10 mouse cellular contexts compared by ENCODE assay signal in the genomic region with DNA sequence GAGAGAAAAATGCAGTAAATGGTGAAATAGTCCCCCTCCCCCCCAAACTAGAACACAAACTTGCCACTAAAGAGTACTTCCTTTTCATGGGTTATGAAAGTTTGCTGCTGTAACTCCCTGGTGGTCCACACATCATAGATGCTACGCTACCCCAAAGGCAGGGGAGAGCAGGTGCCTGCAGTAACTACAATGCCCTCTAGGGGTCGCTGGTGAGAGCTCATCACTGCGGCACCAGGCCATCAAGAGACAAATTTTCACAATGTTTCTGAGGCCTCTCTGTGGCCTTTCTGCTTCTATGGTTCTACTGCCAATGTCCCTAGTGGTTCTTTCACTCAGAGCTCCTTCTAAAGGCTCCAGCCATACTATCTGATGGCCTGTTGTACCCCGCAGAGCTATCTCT. TPM values are rescaled to one million over a fixed set of nuclear protein-coding genes. Genes with fewer than 3 reads are reported as not detected.
DNase-seq lines count a peak whose midpoint lies in the region; ATAC-seq and TF ChIP-seq lines count a peak whose summit lies in the region.
"Had no signal": no experiment of that assay in that cellular context is flagged by ENCODE, and none has a peak within 500 bp of the region (broad histone marks: within the 10 kb centered on the region; RNA-seq: fewer than 3 reads in every experiment).

No protein-coding gene starts in this region.

- H3K4me2 ChIP-seq in hindbrain, embryonic 11.5 days (replicated peaks; ENCODE audit: low read depth, low read length) = no peak overlapping the region
- H3K4me2 ChIP-seq in hindbrain, embryonic 13.5 days = no peak overlapping the region
- H3K4me2 ChIP-seq in liver, embryonic 13.5 days = no peak overlapping the region
- no peak overlapping the region for H3K4me2 ChIP-seq in heart, embryonic 11.5 days
- H3K4me2 ChIP-seq: limb, embryonic 12.5 days had no signal

- 0 out of 2 replicates have a peak, but pooled peaks cover 2% of the 10 kb centered on the region for H3K4me1 ChIP-seq in hindbrain, embryonic 11.5 days (replicated peaks; ENCODE audit: control insufficient read depth, insufficient read depth, low read length)
- peaks cover 49% of the 10 kb centered on the region for H3K4me1 ChIP-seq in hindbrain, embryonic 13.5 days (replicated peaks)
- no peaks in the 10 kb centered on the region for H3K4me1 ChIP-seq in cerebellum, adult 2 months (ENCODE audit: control insufficient read depth, insufficient read depth, low read length)
- no peaks in the 10 kb centered on the region for H3K4me1 ChIP-seq in liver, embryonic 13.5 days (replicated peaks)
- peaks cover 3% of the 10 kb centered on the region; the same call in 1 of the 2 replicates for H3K4me1 ChIP-seq in heart, embryonic 11.5 days (ENCODE audit: control insufficient read depth, insufficient read depth, low read length)

- no peak for TF ChIP-seq POLR2A in cerebellum, adult 2 months (IDR thresholded peaks at IDR 0.05; ENCODE audit: borderline replicate concordance, insufficient read depth, low read length)

- H3K9me3 ChIP-seq in hindbrain, embryonic 11.5 days (ENCODE audit: control insufficient read depth, low read length) = no peaks in the 10 kb centered on the region
- no peaks in the 10 kb centered on the region for H3K9me3 ChIP-seq in hindbrain, embryonic 13.5 days
- no peaks in the 10 kb centered on the region for H3K9me3 ChIP-seq in liver, embryonic 13.5 days (replicated peaks)
- H3K9me3 ChIP-seq in heart, embryonic 11.5 days (replicated peaks; ENCODE audit: control insufficient read depth, low read length) = no peaks in the 10 kb centered on the region
- H3K9me3 ChIP-seq: limb, embryonic 12.5 days had no signal

- no peak overlapping the region for H3K4me3 ChIP-seq in hindbrain, embryonic 11.5 days (ENCODE audit: low read depth, low read length)
- no peak overlapping the region for H3K4me3 ChIP-seq in hindbrain, embryonic 13.5 days
- no peak overlapping the region for H3K4me3 ChIP-seq in cerebellum, adult 2 months (replicated peaks; ENCODE audit: insufficient read depth, low read depth, low read length)
- no peak overlapping the region for H3K4me3 ChIP-seq in liver, embryonic 13.5 days (replicated peaks)
- no peak overlapping the region for H3K4me3 ChIP-seq in heart, embryonic 11.5 days (ENCODE audit: low read depth, low read length)
- H3K4me3 ChIP-seq: erythroblast, embryonic 14.5 days; limb, embryonic 12.5 days had no signal

- H3K9ac ChIP-seq in hindbrain, embryonic 11.5 days (ENCODE audit: low read depth, low read length) = no peak overlapping the region
- H3K9ac ChIP-seq in hindbrain, embryonic 13.5 days = no peak overlapping the region
- H3K9ac ChIP-seq in liver, embryonic 13.5 days = no peak overlapping the region
- no peak overlapping the region for H3K9ac ChIP-seq in heart, embryonic 11.5 days (ENCODE audit: low read depth, low read length)
- H3K9ac ChIP-seq: limb, embryonic 12.5 days had no signal

- no peaks in the 10 kb centered on the region for H3K36me3 ChIP-seq in hindbrain, embryonic 11.5 days (ENCODE audit: control insufficient read depth, insufficient read depth, low read length)
- no peaks in the 10 kb centered on the region for H3K36me3 ChIP-seq in hindbrain, embryonic 13.5 days
- no peaks in the 10 kb centered on the region for H3K36me3 ChIP-seq in liver, embryonic 13.5 days
- H3K36me3 ChIP-seq in heart, embryonic 11.5 days (ENCODE audit: control insufficient read depth, insufficient read depth, low read length) = no peaks in the 10 kb centered on the region
- H3K36me3 ChIP-seq: limb, embryonic 12.5 days had no signal

- WGBS in hindbrain, embryonic 11.5 days = 28% methylated on average over 4 of the region's 4 CpGs
- WGBS in hindbrain, embryonic 13.5 days = 30% methylated on average over 4 of the region's 4 CpGs
- WGBS in cerebellum, adult 2 months = 33% methylated on average over 4 of the region's 4 CpGs
- 37% methylated on average over 4 of the region's 4 CpGs for WGBS in liver, embryonic 13.5 days (ENCODE audit: insufficient replicate concordance)
- WGBS in heart, embryonic 11.5 days (ENCODE audit: insufficient replicate concordance) = 40% methylated on average over 4 of the region's 4 CpGs

- peaks cover 4% of the 10 kb centered on the region for H3K27me3 ChIP-seq in hindbrain, embryonic 11.5 days (ENCODE audit: control insufficient read depth, insufficient read depth, low read length)
- peaks cover 15% of the 10 kb centered on the region for H3K27me3 ChIP-seq in hindbrain, embryonic 13.5 days
- H3K27me3 ChIP-seq in cerebellum, adult 2 months (ENCODE audit: control insufficient read depth, insufficient read depth, low read length) = no peaks in the 10 kb centered on the region
- H3K27me3 ChIP-seq in liver, embryonic 13.5 days = peaks cover 25% of the 10 kb centered on the region
- H3K27me3 ChIP-seq in heart, embryonic 11.5 days (ENCODE audit: control insufficient read depth, insufficient read depth, low read length) = peaks cover 10% of the 10 kb centered on the region

- peak; percentile 85 for DNase-seq in hindbrain, embryonic 11.5 days (ENCODE audit: low spot score)
- DNase-seq in spleen, postnatal 10 days (ENCODE audit: low spot score in 2 of 2) = peak; percentile 14 to 67
- DNase-seq in spleen, adult 12 weeks (ENCODE audit: low spot score) = no peak
- peak in 1 of 2 experiments; percentile 48 for DNase-seq in cerebellum, adult 2 months
- peak; percentile 11 for DNase-seq in liver, embryonic 13.5 days
- peak; percentile 41 for DNase-seq in thymus, postnatal 25 days

- peak; percentile 80 for TF ChIP-seq CTCF in cerebellum, adult 2 months (IDR thresholded peaks at IDR 0.05; ENCODE audit: borderline replicate concordance, insufficient read depth, low read depth, low read length)

- no peak for ATAC-seq in hindbrain, embryonic 11.5 days (ENCODE audit: low FRiP score)
- no peak for ATAC-seq in hindbrain, embryonic 13.5 days (ENCODE audit: low FRiP score)
- ATAC-seq in liver, embryonic 13.5 days (ENCODE audit: low read depth) = no peak
- ATAC-seq in heart, embryonic 11.5 days (replicated peaks; ENCODE audit: insufficient number of reproducible peaks, low FRiP score, low TSS enrichment) = no peak

- no peak overlapping the region for H3K27ac ChIP-seq in hindbrain, embryonic 11.5 days (ENCODE audit: low read depth, low read length)
- no peak overlapping the region for H3K27ac ChIP-seq in hindbrain, embryonic 13.5 days
- H3K27ac ChIP-seq in cerebellum, adult 2 months (ENCODE audit: insufficient read depth, low read length) = no peak overlapping the region
- H3K27ac ChIP-seq in liver, embryonic 13.5 days = no peak overlapping the region
- H3K27ac ChIP-seq in heart, embryonic 11.5 days (ENCODE audit: low read depth, low read length) = no peak overlapping the region
- H3K27ac ChIP-seq: limb, embryonic 12.5 days had no signal

RNA-seq across cellular contexts. Expression of a gene that starts 38.6 kb away (rescaled TPM):
- polyA plus RNA-seq in hindbrain, embryonic 11.5 days (2014; fragmentation: Nextera tagmentation; extraction: Ambion mirVana) = 2.3 and 2.9 TPM in 2 replicates
- 1.0 TPM in 2 replicates for polyA plus RNA-seq in hindbrain, embryonic 13.5 days (2015; fragmentation: Nextera tagmentation; extraction: Ambion mirVana)
- polyA plus RNA-seq in cerebellum, adult 2 months (2012; rRNA removed) = 0.18 and 0.27 TPM in 2 replicates
- 0.54 and 0.58 TPM in 2 replicates for polyA plus RNA-seq in liver, embryonic 13.5 days (2015; fragmentation: Nextera tagmentation; extraction: Ambion mirVana)
- polyA plus RNA-seq in heart, embryonic 11.5 days (2014; fragmentation: Nextera tagmentation; extraction: Ambion mirVana) = 2.7 TPM in 2 replicates
- polyA plus RNA-seq: erythroblast, embryonic 14.5 days had no signal
